Mouse (Mus musculus) hindbrain, embryonic 10.5 days (tissue): Measurements from ENCODE around the gene Ece2. TPM values are rescaled to one million over a fixed set of nuclear protein-coding genes. Genes with fewer than 3 reads are reported as not detected.
A peak's percentile ranks its signal among the peaks of the same experiment; 100 is the strongest.

Source experiments
- DNase-seq: peaks from one replicate; pipeline ENCODE4 v3.0.0-alpha.2; 2017; ENCODE audit warnings: low spot score
- H3K27ac ChIP-seq: fragments of 300-500 bp; sonication (generic); 2 replicates; pipeline ENCODE4 v1.5.1; 2016; ENCODE audit warnings: mild to moderate bottlenecking, moderate library complexity
- H3K27me3 ChIP-seq: fragments of 300-500 bp; sonication (generic); 2 replicates; pipeline ENCODE4 v1.6.1; 2016; ENCODE audit warnings: mild to moderate bottlenecking; ENCODE audit not compliant: poor library complexity, insufficient read depth, severe bottlenecking
- H3K36me3 ChIP-seq: fragments of 300-500 bp; sonication (generic); 2 replicates; pipeline ENCODE4 v1.6.1; 2016; ENCODE audit warnings: mild to moderate bottlenecking, moderate library complexity
- H3K4me1 ChIP-seq: fragments of 300-500 bp; sonication (generic); replicated peaks from 2 replicates; pipeline ENCODE4 v1.6.1; 2016; ENCODE audit warnings: mild to moderate bottlenecking
- H3K4me3 ChIP-seq: fragments of 300-500 bp; sonication (generic); 2 replicates; pipeline ENCODE4 v1.5.1; 2016; ENCODE audit warnings: mild to moderate bottlenecking, moderate library complexity
- H3K9me3 ChIP-seq: fragments of 300-500 bp; sonication (generic); 2 replicates; pipeline ENCODE4 v1.6.1; 2016; ENCODE audit warnings: mild to moderate bottlenecking, moderate library complexity
- WGBS: fragments of 180-500 bp; shearing (Covaris S2); methylation state at CpG from one replicate; pipeline ENCODE4 v1.1.7; 2016; 5-methylcytosine and 5-hydroxymethylcytosine counted together
- polyA plus RNA-seq: library from polyadenylated mRNA; unstranded; fragments of >200 nt; fragmentation: Nextera tagmentation; extraction: Ambion mirVana; gene quantifications from 2 replicates; pipeline ENCODE4 v1.2.1, GENCODE M21; 2016

The Ece2 gene
- polyA plus RNA-seq, 1 experiment from 2014 or later: 4.2 TPM

- peak; percentile 91 for DNase-seq
- 2% methylated on average over 41 of the region's 41 CpGs for WGBS
- H3K9me3 ChIP-seq: no peaks in the 10 kb centered on the region
- peak within 1 kb of the TSS; percentile 88 for H3K4me3 ChIP-seq
- peaks cover 37% of the 10 kb centered on the region for H3K36me3 ChIP-seq
- H3K27ac ChIP-seq: peak within 1 kb of the TSS; percentile 95
- H3K4me1 ChIP-seq: peaks cover 27% of the 10 kb centered on the region
- H3K27me3 ChIP-seq: no peaks in the 10 kb centered on the region
These were observed 18.0 kb upstream of the Ece2 start, which contains the start of the genes Eef1akmt4, Gm49333 and Alg3 for GRCm38 (mm10) chr16:20611357-20612227. Gene Eef1akmt4 (plus strand): TSS chr16:20611593. Gene Gm49333 (plus strand): TSS chr16:20611610. Gene Alg3 (minus strand): TSS chr16:20611735.

- peaks cover 16% of the 10 kb centered on the region for H3K36me3 ChIP-seq
- H3K9me3 ChIP-seq: no peaks in the 10 kb centered on the region
- peaks cover 26% of the 10 kb centered on the region for H3K27me3 ChIP-seq
- H3K4me1 ChIP-seq: peaks cover 40% of the 10 kb centered on the region
- peak; percentile 64 for DNase-seq
- 1% methylated on average over 69 of the region's 83 CpGs for WGBS
- H3K4me3 ChIP-seq: peak overlapping the region; percentile 80
- peak overlapping the region; percentile 95 for H3K27ac ChIP-seq
These were observed 9.9 kb upstream of the Ece2 start for GRCm38 (mm10) chr16:20619541-20620398.

- 1% methylated on average over 9 of the region's 9 CpGs for WGBS
- H3K4me3 ChIP-seq: peak overlapping the region; percentile 80
- H3K4me1 ChIP-seq: peaks cover 40% of the 10 kb centered on the region
- H3K9me3 ChIP-seq: no peaks in the 10 kb centered on the region
- H3K27me3 ChIP-seq: peaks cover 26% of the 10 kb centered on the region
- H3K27ac ChIP-seq: peak overlapping the region; percentile 95
- peaks cover 16% of the 10 kb centered on the region for H3K36me3 ChIP-seq
- DNase-seq: no peak
These were observed 9.3 kb upstream of the Ece2 start for GRCm38 (mm10) chr16:20620399-20620735.

GRCm38 (mm10) chr16:20620751-20621190, 8.9 kb upstream of the Ece2 start:
- Histone ChIP-seq H3K27me3 (peaks cover 26% of the 10 kb centered on the region), H3K27ac (peak overlapping the region; percentile 95), H3K4me1 (peaks cover 40% of the 10 kb centered on the region), H3K4me3 (peak overlapping the region; percentile 80), H3K36me3 (peaks cover 16% of the 10 kb centered on the region), H3K9me3 (no peaks in the 10 kb centered on the region)
- DNase-seq: no peak
- under 1% methylated on average over 32 of the region's 32 CpGs for WGBS

GRCm38 (mm10) chr16:20621191-20621990, 8.2 kb upstream of the Ece2 start, which contains the start of gene Camk2n2:
Gene Camk2n2 (minus strand): TSS chr16:20621287.
- Histone ChIP-seq H3K27me3 (peaks cover 26% of the 10 kb centered on the region), H3K9me3 (no peaks in the 10 kb centered on the region), H3K36me3 (peaks cover 16% of the 10 kb centered on the region), H3K4me1 (peaks cover 40% of the 10 kb centered on the region), H3K27ac (peak within 1 kb of the TSS; percentile 95), H3K4me3 (peak within 1 kb of the TSS; percentile 80)
- DNase-seq: peak; percentile 74
- 1% methylated on average over 85 of the region's 92 CpGs for WGBS

- Histone ChIP-seq H3K27ac (peak overlapping the region; percentile 95), H3K36me3 (peaks cover 16% of the 10 kb centered on the region), H3K9me3 (no peaks in the 10 kb centered on the region), H3K4me1 (peaks cover 40% of the 10 kb centered on the region), H3K4me3 (peak overlapping the region; percentile 80), H3K27me3 (peaks cover 26% of the 10 kb centered on the region)
- DNase-seq: peak; percentile 80
- under 1% methylated on average over 37 of the region's 37 CpGs for WGBS
These were observed 7.5 kb upstream of the Ece2 start for GRCm38 (mm10) chr16:20621991-20622685.

GRCm38 (mm10) chr16:20623211-20623610, 6.4 kb upstream of the Ece2 start:
- no peak overlapping the region for H3K4me3 ChIP-seq
- DNase-seq: no peak
- peaks cover 25% of the 10 kb centered on the region for H3K27me3 ChIP-seq
- peaks cover 8% of the 10 kb centered on the region for H3K36me3 ChIP-seq
- H3K9me3 ChIP-seq: no peaks in the 10 kb centered on the region
- 69% methylated on average over 2 of the region's 2 CpGs for WGBS
- no peak overlapping the region for H3K27ac ChIP-seq
- H3K4me1 ChIP-seq: peaks cover 40% of the 10 kb centered on the region

- 62% methylated on average over 11 of the region's 11 CpGs for WGBS
- H3K27ac ChIP-seq: no peak overlapping the region
- no peaks in the 10 kb centered on the region for H3K9me3 ChIP-seq
- peaks cover 17% of the 10 kb centered on the region for H3K4me1 ChIP-seq
- H3K27me3 ChIP-seq: peaks cover 29% of the 10 kb centered on the region
- H3K4me3 ChIP-seq: no peak overlapping the region
- DNase-seq: no peak
- no peaks in the 10 kb centered on the region for H3K36me3 ChIP-seq
These were observed 697 bp upstream of the Ece2 start for GRCm38 (mm10) chr16:20628871-20629391.

- 87% methylated on average over 8 of the region's 8 CpGs for WGBS
- Histone ChIP-seq H3K9me3 (no peaks in the 10 kb centered on the region), H3K4me1 (peaks cover 3% of the 10 kb centered on the region; the same call in 1 of the 2 replicates), H3K4me3 (no peak overlapping the region), H3K27ac (no peak overlapping the region), H3K36me3 (no peaks in the 10 kb centered on the region), H3K27me3 (no peaks in the 10 kb centered on the region)
- DNase-seq: no peak
These were observed 7.8 kb downstream of the Ece2 start for GRCm38 (mm10) chr16:20637410-20637809.

- no peak for DNase-seq
- H3K27me3 ChIP-seq: no peaks in the 10 kb centered on the region
- WGBS: 88% methylated on average over 8 of the region's 8 CpGs
- no peak overlapping the region for H3K27ac ChIP-seq
- peaks cover 3% of the 10 kb centered on the region; the same call in 1 of the 2 replicates for H3K4me1 ChIP-seq
- no peaks in the 10 kb centered on the region for H3K9me3 ChIP-seq
- H3K36me3 ChIP-seq: no peaks in the 10 kb centered on the region
- H3K4me3 ChIP-seq: no peak overlapping the region
These were observed 8.7 kb downstream of the Ece2 start for GRCm38 (mm10) chr16:20638367-20638766.

- peak; percentile 74 for DNase-seq
- no peaks in the 10 kb centered on the region for H3K36me3 ChIP-seq
- peaks cover 3% of the 10 kb centered on the region; the same call in 1 of the 2 replicates for H3K4me1 ChIP-seq
- H3K4me3 ChIP-seq: no peak overlapping the region
- H3K27me3 ChIP-seq: no peaks in the 10 kb centered on the region
- H3K9me3 ChIP-seq: no peaks in the 10 kb centered on the region
- WGBS: under 1% methylated on average over 8 of the region's 8 CpGs
- no peak overlapping the region for H3K27ac ChIP-seq
These were observed 12.5 kb downstream of the Ece2 start for GRCm38 (mm10) chr16:20642161-20642560.
